Mouse (Mus musculus) lung, embryonic 16.5 days (tissue): ENCODE measurements around the gene 5730596B20Rik. TPM values are rescaled to one million over a fixed set of nuclear protein-coding genes. Genes with fewer than 3 reads are reported as not detected.
A peak's percentile ranks its signal among the peaks of the same experiment; 100 is the strongest.

Experiments
- ATAC-seq: fragments of 200-750 bp; cut with Nextera tagmentation; 2 replicates; pipeline ENCODE4 v1.8.0; 2017; ENCODE audit warnings: low read depth, mild to moderate bottlenecking, moderate library complexity
- H3K27ac ChIP-seq: fragments of 300-500 bp; sonication (generic); 2 replicates; pipeline ENCODE4 v1.5.1; 2014; ENCODE audit warnings: mild to moderate bottlenecking, control low read depth, low read length
- H3K27me3 ChIP-seq: fragments of 300-500 bp; sonication (generic); 2 replicates; pipeline ENCODE4 v1.6.1; 2014; ENCODE audit warnings: low read depth, low read length, mixed read lengths; ENCODE audit not compliant: control insufficient read depth, insufficient read depth
- H3K36me3 ChIP-seq: fragments of 300-500 bp; sonication (generic); 2 replicates; pipeline ENCODE4 v1.6.1; 2014; ENCODE audit warnings: low read length; ENCODE audit not compliant: control insufficient read depth, insufficient read depth
- H3K4me1 ChIP-seq: fragments of 300-500 bp; sonication (generic); replicated peaks from 2 replicates; pipeline ENCODE4 v1.6.1; 2014; ENCODE audit warnings: low read length, mixed read lengths; ENCODE audit not compliant: control insufficient read depth, insufficient read depth
- H3K4me2 ChIP-seq: fragments of 300-500 bp; sonication (generic); 2 replicates; pipeline ENCODE4 v1.6.1; 2014; ENCODE audit warnings: low read depth, low read length, control low read depth
- H3K4me3 ChIP-seq: fragments of 300-500 bp; sonication (generic); 2 replicates; pipeline ENCODE4 v1.5.1; 2014; ENCODE audit warnings: mild to moderate bottlenecking, low read length, control low read depth
- H3K9ac ChIP-seq: fragments of 300-500 bp; sonication (generic); 2 replicates; pipeline ENCODE4 v1.6.1; 2014; ENCODE audit warnings: low read length, control low read depth
- H3K9me3 ChIP-seq: fragments of 300-500 bp; sonication (generic); 2 replicates; pipeline ENCODE4 v1.6.1; 2016; ENCODE audit warnings: low read length; ENCODE audit not compliant: control insufficient read depth
- WGBS: fragments of 180-500 bp; shearing (Covaris S2); extraction: QIAGEN DNeasy Blood & Tissue Kit; methylation state at CpG from one replicate; pipeline ENCODE4 v1.1.7; 2014; 5-methylcytosine and 5-hydroxymethylcytosine counted together
- polyA plus RNA-seq: library from polyadenylated mRNA; unstranded; fragments of >200 nt; fragmentation: Nextera tagmentation; extraction: Ambion mirVana; gene quantifications from 2 replicates; pipeline ENCODE4 v1.2.1, GENCODE M21; 2015

The 5730596B20Rik gene
- polyA plus RNA-seq: 2.4 and 2.5 TPM in 2 replicates

DNA sequence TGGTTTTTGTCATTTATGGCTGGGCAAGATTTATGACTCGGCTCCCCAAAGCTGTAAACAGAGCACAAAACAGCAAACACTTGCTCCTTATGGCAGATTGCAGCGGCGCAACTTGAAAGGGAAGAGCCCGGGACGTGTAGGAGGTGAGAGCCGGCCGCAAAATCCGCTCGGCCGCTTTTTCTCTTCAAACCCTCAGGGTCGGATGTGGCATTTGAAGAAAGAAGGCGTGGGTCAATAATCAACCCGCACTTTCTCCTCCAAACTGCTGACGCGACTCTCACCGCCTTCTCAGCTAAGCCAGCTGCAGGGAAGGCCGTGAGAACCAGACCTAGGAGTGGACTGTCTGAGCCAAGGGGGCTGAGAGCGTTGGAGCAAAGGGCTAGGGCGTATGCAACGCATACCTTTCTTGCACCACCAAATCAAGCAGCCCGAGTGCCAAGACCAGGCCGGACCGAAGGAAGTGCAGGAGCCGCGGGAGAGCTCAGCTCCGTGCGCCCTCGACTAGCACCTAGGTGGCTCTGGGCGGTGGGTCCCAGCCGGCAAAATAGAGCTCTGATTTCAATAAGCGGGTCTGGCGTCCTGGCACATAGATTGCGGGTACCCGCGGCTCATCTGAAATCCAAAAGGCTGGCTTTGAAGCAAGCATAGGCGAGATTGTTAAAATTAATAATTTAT, at the start of gene 5730596B20Rik:
Gene 5730596B20Rik, plus strand, starts transcription at position 438 of the 675 bp plus-strand sequence.
- peaks cover 36% of the 10 kb centered on the region for H3K27me3 ChIP-seq
- H3K4me2 ChIP-seq: peak within 1 kb of the TSS; percentile 57
- peak within 1 kb of the TSS; percentile 75 for H3K9ac ChIP-seq
- H3K4me3 ChIP-seq: peak within 1 kb of the TSS; percentile 65
- H3K9me3 ChIP-seq: no peaks in the 10 kb centered on the region
- ATAC-seq: no peak
- no peaks in the 10 kb centered on the region for H3K36me3 ChIP-seq
- H3K27ac ChIP-seq: peak within 1 kb of the TSS; percentile 97
- H3K4me1 ChIP-seq: peaks cover 17% of the 10 kb centered on the region
- WGBS: 1% methylated on average over 36 of the region's 36 CpGs

DNA sequence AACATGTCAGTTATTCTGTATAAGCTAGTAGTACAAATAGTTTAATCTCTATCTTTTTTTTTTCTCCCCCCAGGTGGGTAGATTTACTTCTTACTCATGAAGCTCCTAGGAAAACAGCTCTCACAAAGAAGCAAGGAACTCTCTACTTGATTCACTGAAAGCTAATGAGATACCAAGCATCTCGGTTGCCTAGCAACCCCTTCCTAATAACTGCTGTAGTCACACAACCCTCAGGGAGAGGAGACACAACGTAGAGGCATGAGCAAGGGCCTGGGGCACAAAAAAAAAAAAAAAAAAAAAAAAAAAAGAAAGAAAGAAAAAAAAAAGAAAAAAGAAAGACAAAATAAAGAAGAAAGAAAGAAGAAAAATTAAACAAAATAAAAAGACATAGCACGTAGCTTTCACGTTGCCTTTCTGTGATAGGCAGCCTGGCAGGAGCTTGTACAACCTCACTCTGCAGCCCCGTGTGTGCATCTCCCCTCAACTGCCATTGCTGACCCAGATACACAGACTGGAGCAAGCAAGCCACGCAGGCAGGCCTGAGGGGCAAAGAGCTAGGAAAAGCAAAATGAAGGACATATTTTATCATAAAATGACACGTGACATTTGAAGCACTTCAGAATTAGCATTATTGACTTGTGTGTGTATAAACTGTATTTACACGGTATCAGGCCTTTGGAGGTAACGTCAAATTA, 39.3 kb upstream of the 5730596B20Rik start:
- Histone ChIP-seq H3K36me3 (no peaks in the 10 kb centered on the region), H3K4me1 (no peaks in the 10 kb centered on the region), H3K9ac (no peak overlapping the region), H3K4me3 (no peak overlapping the region), H3K9me3 (no peaks in the 10 kb centered on the region), H3K27me3 (no peaks in the 10 kb centered on the region; the same call in 1 of the 2 replicates), H3K27ac (no peak overlapping the region), H3K4me2 (no peak overlapping the region)
- 63% methylated on average over 9 of the region's 9 CpGs for WGBS
- no peak for ATAC-seq

DNA sequence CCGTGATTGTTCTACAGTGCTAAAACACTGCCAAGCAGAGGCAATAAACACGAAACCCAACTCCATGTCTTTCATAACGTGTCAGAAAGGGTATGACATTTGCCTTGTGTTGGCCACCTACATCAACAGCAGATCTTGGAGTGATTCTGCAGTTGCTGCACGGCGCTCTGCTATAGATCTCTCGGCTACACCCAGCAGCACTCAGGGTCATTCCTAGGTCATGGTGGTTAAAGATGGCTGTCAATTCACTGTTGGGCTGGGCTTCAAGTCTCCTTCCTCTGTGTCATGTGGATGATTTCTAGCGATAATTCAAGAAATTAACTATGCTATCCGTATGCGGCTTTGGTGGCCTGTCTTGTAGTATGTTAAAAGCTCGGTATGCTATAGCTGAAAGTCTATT, 38.7 kb upstream of the 5730596B20Rik start:
- WGBS: 59% methylated on average over 10 of the region's 10 CpGs
- Histone ChIP-seq H3K9ac (no peak overlapping the region), H3K27me3 (no peaks in the 10 kb centered on the region; the same call in 1 of the 2 replicates), H3K36me3 (no peaks in the 10 kb centered on the region), H3K4me2 (no peak overlapping the region), H3K4me1 (no peaks in the 10 kb centered on the region), H3K4me3 (no peak overlapping the region), H3K9me3 (no peaks in the 10 kb centered on the region), H3K27ac (no peak overlapping the region)
- ATAC-seq: no peak

DNA sequence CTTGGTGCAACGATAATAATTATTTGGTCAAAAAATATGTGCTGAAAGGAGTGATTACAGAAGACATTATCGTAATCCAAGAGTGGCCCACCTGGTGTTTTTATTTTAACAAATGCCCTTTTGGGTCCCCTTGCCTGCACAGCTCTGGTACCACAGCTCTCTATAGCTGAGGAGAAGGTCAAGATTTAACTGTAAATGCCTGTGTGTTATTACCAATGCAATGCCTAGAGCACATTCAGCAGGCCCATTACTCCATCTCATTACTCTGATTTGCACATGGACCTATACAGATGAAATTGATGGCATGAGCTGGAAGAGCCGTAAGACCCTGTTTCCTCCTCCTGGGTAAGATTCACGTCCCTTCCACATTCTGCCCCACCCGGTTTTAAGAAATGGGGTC, 38.2 kb upstream of the 5730596B20Rik start:
- H3K9me3 ChIP-seq: no peaks in the 10 kb centered on the region
- WGBS: 82% methylated on average over 5 of the region's 5 CpGs

DNA sequence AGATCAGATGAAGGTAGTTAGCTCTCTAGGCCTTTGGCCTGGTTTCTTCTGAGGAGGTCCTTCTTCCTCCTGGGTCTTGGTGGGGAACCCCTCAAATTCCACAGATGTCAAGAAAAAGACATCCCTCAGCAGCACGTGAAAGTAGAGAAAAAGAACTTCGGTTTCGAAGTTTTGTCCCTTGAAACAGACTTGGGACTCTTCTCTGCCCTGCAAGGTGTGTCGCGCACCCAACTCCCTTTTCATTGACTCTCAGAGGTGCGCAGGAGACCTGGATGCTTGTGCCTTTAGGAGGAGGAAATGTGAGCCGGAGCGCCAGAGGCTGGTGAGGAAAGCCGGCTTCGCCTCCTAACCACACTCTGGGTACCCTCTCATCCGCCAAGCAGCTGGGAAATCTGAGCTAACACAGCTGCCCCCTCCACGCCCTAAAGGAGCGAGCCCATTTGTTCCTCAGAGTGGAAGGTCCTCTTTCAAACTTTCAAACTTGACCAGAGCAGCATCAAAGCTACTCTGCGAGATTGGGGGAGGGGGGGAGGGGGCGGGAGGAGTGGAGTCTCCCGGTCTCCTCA, 26.8 kb upstream of the 5730596B20Rik start:
- Histone ChIP-seq H3K36me3 (no peaks in the 10 kb centered on the region), H3K9ac (no peak overlapping the region), H3K4me1 (no peaks in the 10 kb centered on the region; the same call in 1 of the 2 replicates), H3K4me2 (peak overlapping the region; percentile 39), H3K27ac (no peak overlapping the region), H3K27me3 (peaks cover 48% of the 10 kb centered on the region), H3K4me3 (peak overlapping the region; percentile 19; the same call in 1 of the 2 replicates), H3K9me3 (no peaks in the 10 kb centered on the region)
- ATAC-seq: peak; percentile 47; the same call in 1 of the 2 replicates
- WGBS: 7% methylated on average over 16 of the region's 16 CpGs

More for the DNA sequence above, 38.2 kb upstream of the 5730596B20Rik start:
- Histone ChIP-seq H3K36me3 (no peaks in the 10 kb centered on the region), H3K4me1 (no peaks in the 10 kb centered on the region), H3K4me2 (no peak overlapping the region), H3K9ac (no peak overlapping the region), H3K27ac (no peak overlapping the region), H3K4me3 (no peak overlapping the region), H3K27me3 (no peaks in the 10 kb centered on the region; the same call in 1 of the 2 replicates)
- no peak for ATAC-seq

DNA sequence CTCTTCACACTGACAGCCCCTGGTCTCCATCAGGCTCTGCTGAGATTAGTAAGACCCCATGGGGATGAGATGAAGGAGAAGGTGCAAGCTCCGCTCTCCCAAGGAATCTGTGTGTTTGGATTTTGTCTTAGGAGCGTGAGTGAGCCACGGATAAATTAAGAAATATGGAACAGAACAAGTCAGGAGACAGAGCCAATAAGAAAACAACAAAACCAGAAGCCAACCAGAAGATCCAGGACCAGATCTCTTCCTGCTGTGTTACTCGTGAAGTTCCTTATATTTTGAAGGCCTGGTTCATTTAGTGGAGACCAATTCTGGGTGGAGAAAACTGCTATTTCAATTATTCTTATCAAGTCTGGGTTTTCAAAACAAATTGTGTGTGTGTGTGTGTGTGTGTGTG, 25.7 kb upstream of the 5730596B20Rik start:
- WGBS: 58% methylated on average over 4 of the region's 4 CpGs
- Histone ChIP-seq H3K4me1 (no peaks in the 10 kb centered on the region; the same call in 1 of the 2 replicates), H3K36me3 (no peaks in the 10 kb centered on the region), H3K9me3 (no peaks in the 10 kb centered on the region), H3K4me3 (no peak overlapping the region), H3K9ac (no peak overlapping the region), H3K27ac (no peak overlapping the region), H3K27me3 (peaks cover 59% of the 10 kb centered on the region), H3K4me2 (no peak overlapping the region)
- no peak for ATAC-seq

DNA sequence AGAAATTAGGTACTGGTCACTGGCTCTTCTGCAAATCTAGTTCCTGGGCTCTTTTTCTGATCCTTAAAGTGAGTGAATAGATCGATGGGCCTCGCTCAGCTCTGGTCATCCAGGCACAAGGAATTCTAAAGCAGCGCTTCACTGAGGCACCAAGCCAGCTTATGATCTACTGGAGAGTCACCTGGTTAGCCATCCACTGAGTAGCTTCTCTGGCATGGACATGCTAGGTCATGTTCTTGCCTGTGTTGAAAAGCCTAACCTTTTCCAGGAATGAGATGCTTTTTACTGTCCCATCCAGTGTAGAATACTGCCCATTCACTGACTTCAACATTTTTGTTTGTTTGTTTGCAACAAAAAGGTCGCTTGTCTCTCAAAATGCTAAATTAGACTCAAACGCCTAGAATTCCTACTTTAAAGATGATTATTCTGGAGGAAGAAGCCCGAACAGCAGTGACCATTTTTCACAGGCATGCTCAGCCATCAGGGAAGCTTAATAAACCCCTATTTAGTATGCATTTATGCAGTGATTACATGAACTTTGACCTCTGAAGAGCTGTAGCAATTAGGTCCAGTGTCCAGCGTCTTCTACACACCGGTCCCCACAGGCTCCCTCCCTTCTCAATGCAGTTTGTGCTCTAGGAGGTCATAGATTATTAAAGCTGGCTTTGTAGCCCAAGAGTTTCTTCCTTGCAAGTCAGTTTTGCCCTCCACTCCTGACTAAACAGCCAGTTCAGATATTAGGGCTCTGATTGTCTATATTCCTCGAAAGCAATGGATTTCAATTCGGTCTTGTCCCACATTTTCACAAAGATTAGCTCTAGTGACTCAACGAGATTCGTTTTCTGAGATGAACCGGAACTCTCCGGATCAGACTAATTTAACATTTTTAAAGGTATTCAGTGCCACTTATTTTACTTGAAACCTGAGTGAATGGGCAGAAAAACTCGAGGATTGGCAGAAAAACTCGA, 24.8 kb upstream of the 5730596B20Rik start:
- Histone ChIP-seq H3K27me3 (peaks cover 67% of the 10 kb centered on the region), H3K9me3 (no peaks in the 10 kb centered on the region), H3K4me3 (no peak overlapping the region), H3K4me2 (no peak overlapping the region), H3K9ac (no peak overlapping the region), H3K4me1 (no peaks in the 10 kb centered on the region; the same call in 1 of the 2 replicates), H3K27ac (no peak overlapping the region), H3K36me3 (no peaks in the 10 kb centered on the region)
- no peak for ATAC-seq
- 37% methylated on average over 16 of the region's 16 CpGs for WGBS

DNA sequence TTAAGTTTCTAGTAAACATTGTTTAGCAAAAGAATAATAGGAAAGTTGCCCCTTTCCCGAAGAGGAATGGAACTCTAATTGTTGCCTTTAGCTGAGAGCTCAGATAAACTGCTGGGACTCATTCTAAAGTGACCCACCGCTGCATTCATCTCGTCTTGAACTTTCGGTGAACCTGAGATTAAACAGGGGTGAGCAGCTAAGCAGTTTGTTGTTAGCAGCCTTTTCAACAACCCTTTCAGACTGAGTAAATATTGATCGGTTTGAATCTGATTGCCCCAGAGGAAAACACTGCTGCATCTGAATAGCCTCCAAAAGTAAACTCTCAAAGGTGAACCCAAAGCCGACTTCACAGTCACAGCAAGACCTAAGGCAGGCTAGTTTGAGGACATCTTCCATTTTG, 24.0 kb upstream of the 5730596B20Rik start:
- no peak overlapping the region for H3K4me2 ChIP-seq
- no peak overlapping the region for H3K27ac ChIP-seq
- no peaks in the 10 kb centered on the region for H3K9me3 ChIP-seq
- H3K36me3 ChIP-seq: no peaks in the 10 kb centered on the region
- H3K9ac ChIP-seq: no peak overlapping the region
- no peak overlapping the region for H3K4me3 ChIP-seq
- no peak for ATAC-seq
- no peaks in the 10 kb centered on the region; the same call in 1 of the 2 replicates for H3K4me1 ChIP-seq
- H3K27me3 ChIP-seq: peaks cover 72% of the 10 kb centered on the region
- WGBS: 20% methylated on average over 6 of the region's 6 CpGs
